Mouse (Mus musculus): ENCODE data around the gene Dpp6. TPM values are rescaled to one million over a fixed set of nuclear protein-coding genes. Genes with fewer than 3 reads are reported as not detected.

Gene Dpp6
- polyA plus RNA-seq, 1 experiment from 2014 or later = 0.17 TPM

GRCm38 (mm10) chr5:27122944-27123343 lies 305.9 kb downstream of the Dpp6 start:
- no peak for ATAC-seq (ENCODE audit: low read depth)

DNA sequence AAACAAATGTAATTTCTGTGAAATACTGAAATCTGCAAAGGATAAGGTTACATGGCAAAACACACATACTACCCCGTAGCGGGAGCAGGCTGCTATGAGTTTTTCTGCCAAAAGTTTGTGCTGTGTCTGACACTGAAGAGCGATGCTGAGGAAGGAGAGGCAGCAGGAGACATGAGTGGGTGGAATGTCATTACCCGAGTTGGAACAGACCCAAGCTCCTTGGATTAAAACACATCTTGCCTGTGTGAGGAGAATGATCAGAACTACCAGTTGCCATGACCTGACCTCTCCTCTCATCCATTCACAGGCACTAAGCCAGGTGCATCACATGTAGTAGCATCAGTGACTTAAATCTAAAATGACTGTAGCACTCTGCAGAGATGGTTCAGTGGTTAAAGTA lies 309.0 kb downstream of the Dpp6 start:
- no peak overlapping the region for H3K4me3 ChIP-seq (ENCODE audit: low read depth, low read length)
- no peak overlapping the region for H3K27ac ChIP-seq (ENCODE audit: low read length)
- no peak overlapping the region for H3K9ac ChIP-seq (ENCODE audit: low read depth, low read length)
- 65% methylated on average over 4 of the region's 4 CpGs for WGBS (ENCODE audit: insufficient replicate concordance)
- no peak for ATAC-seq (ENCODE audit: low read depth)
- H3K9me3 ChIP-seq (replicated peaks; ENCODE audit: control insufficient read depth, low read length) = no peaks in the 10 kb centered on the region
- no peaks in the 10 kb centered on the region for H3K27me3 ChIP-seq (ENCODE audit: control insufficient read depth, insufficient read depth, low read depth, low read length)
- H3K36me3 ChIP-seq (ENCODE audit: control insufficient read depth, insufficient read depth) = no peaks in the 10 kb centered on the region
- no peak overlapping the region for H3K4me2 ChIP-seq (ENCODE audit: low read depth, low read length)
- no peaks in the 10 kb centered on the region for H3K4me1 ChIP-seq (ENCODE audit: control insufficient read depth, low read depth, low read length)

More at GRCm38 (mm10) chr5:27122944-27123343, 305.9 kb downstream of the Dpp6 start:
- Histone ChIP-seq H3K9me3 (replicated peaks; ENCODE audit: control insufficient read depth, low read length) (no peaks in the 10 kb centered on the region), H3K27ac (ENCODE audit: low read length) (no peak overlapping the region), H3K9ac (ENCODE audit: low read depth, low read length) (no peak overlapping the region), H3K4me2 (ENCODE audit: low read depth, low read length) (no peak overlapping the region), H3K27me3 (ENCODE audit: control insufficient read depth, insufficient read depth, low read depth, low read length) (no peaks in the 10 kb centered on the region), H3K4me3 (ENCODE audit: low read depth, low read length) (no peak overlapping the region), H3K4me1 (ENCODE audit: control insufficient read depth, low read depth, low read length) (no peaks in the 10 kb centered on the region), H3K36me3 (ENCODE audit: control insufficient read depth, insufficient read depth) (no peaks in the 10 kb centered on the region)
- 56% methylated on average over 2 of the region's 2 CpGs for WGBS (ENCODE audit: insufficient replicate concordance)

GRCm38 (mm10) chr5:27133196-27133595 lies 316.2 kb downstream of the Dpp6 start:
- H3K27me3 ChIP-seq (ENCODE audit: control insufficient read depth, insufficient read depth, low read depth, low read length) = no peaks in the 10 kb centered on the region
- no peaks in the 10 kb centered on the region for H3K4me1 ChIP-seq (ENCODE audit: control insufficient read depth, low read depth, low read length)
- 42% methylated on average over 3 of the region's 3 CpGs for WGBS (ENCODE audit: insufficient replicate concordance)
- ATAC-seq (ENCODE audit: low read depth) = no peak
- H3K27ac ChIP-seq (ENCODE audit: low read length) = no peak overlapping the region
- no peak overlapping the region for H3K9ac ChIP-seq (ENCODE audit: low read depth, low read length)
- no peaks in the 10 kb centered on the region for H3K9me3 ChIP-seq (replicated peaks; ENCODE audit: control insufficient read depth, low read length)
- H3K4me2 ChIP-seq (ENCODE audit: low read depth, low read length) = no peak overlapping the region
- no peaks in the 10 kb centered on the region for H3K36me3 ChIP-seq (ENCODE audit: control insufficient read depth, insufficient read depth)
- no peak overlapping the region for H3K4me3 ChIP-seq (ENCODE audit: low read depth, low read length)

DNA sequence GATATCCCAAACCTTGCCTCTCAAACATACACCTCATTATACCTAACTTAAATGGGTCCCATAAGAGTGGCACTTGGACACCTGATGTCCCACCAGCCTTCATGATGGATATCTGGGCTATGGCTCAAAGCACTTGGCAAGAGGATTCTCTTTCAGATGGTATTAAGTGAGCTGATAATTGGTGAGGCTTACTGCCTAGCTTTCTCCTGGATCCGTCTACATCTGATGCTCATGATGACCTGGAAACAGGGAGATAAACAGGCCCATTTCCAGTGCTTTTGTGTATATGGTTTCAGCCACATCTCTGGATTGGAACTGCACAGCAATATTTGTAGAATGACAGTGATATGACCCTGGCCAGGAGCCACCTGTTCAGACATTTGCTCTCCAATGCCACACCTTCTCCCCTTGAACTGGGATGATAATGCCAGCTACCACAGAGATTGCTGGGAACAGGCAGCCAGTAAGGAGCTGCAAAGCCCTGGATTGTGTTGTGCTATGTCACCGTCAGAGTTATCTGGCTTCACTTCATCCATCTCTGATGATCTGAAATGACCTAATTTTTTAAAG lies 317.5 kb downstream of the Dpp6 start:
- Histone ChIP-seq H3K9me3 (replicated peaks; ENCODE audit: control insufficient read depth, low read length) (no peaks in the 10 kb centered on the region), H3K27me3 (ENCODE audit: control insufficient read depth, insufficient read depth, low read depth, low read length) (no peaks in the 10 kb centered on the region), H3K4me3 (ENCODE audit: low read depth, low read length) (no peak overlapping the region), H3K9ac (ENCODE audit: low read depth, low read length) (no peak overlapping the region), H3K36me3 (ENCODE audit: control insufficient read depth, insufficient read depth) (no peaks in the 10 kb centered on the region), H3K4me2 (ENCODE audit: low read depth, low read length) (no peak overlapping the region), H3K27ac (ENCODE audit: low read length) (no peak overlapping the region), H3K4me1 (ENCODE audit: control insufficient read depth, low read depth, low read length) (no peaks in the 10 kb centered on the region)
- no peak for ATAC-seq (ENCODE audit: low read depth)
- 41% methylated on average over 2 of the region's 2 CpGs for WGBS (ENCODE audit: insufficient replicate concordance)

GRCm38 (mm10) chr5:27147397-27147945 lies 330.5 kb downstream of the Dpp6 start:
- Histone ChIP-seq H3K4me2 (ENCODE audit: low read depth, low read length) (no peak overlapping the region), H3K9ac (ENCODE audit: low read depth, low read length) (no peak overlapping the region), H3K4me1 (ENCODE audit: control insufficient read depth, low read depth, low read length) (no peaks in the 10 kb centered on the region), H3K27me3 (ENCODE audit: control insufficient read depth, insufficient read depth, low read depth, low read length) (no peaks in the 10 kb centered on the region), H3K27ac (ENCODE audit: low read length) (no peak overlapping the region), H3K9me3 (replicated peaks; ENCODE audit: control insufficient read depth, low read length) (no peaks in the 10 kb centered on the region), H3K36me3 (ENCODE audit: control insufficient read depth, insufficient read depth) (no peaks in the 10 kb centered on the region), H3K4me3 (ENCODE audit: low read depth, low read length) (no peak overlapping the region)
- 67% methylated on average over 6 of the region's 6 CpGs for WGBS (ENCODE audit: insufficient replicate concordance)
- ATAC-seq (ENCODE audit: low read depth) = no peak

- Histone ChIP-seq H3K9ac (ENCODE audit: low read depth, low read length) (no peak overlapping the region), H3K9me3 (replicated peaks; ENCODE audit: control insufficient read depth, low read length) (no peaks in the 10 kb centered on the region), H3K27ac (ENCODE audit: low read length) (no peak overlapping the region), H3K4me3 (ENCODE audit: low read depth, low read length) (no peak overlapping the region), H3K36me3 (ENCODE audit: control insufficient read depth, insufficient read depth) (no peaks in the 10 kb centered on the region), H3K4me2 (ENCODE audit: low read depth, low read length) (no peak overlapping the region), H3K27me3 (ENCODE audit: control insufficient read depth, insufficient read depth, low read depth, low read length) (no peaks in the 10 kb centered on the region), H3K4me1 (ENCODE audit: control insufficient read depth, low read depth, low read length) (no peaks in the 10 kb centered on the region)
- WGBS (ENCODE audit: insufficient replicate concordance) = 38% methylated on average over 1 of the region's 1 CpGs
- ATAC-seq (ENCODE audit: low read depth) = no peak
Observed at GRCm38 (mm10) chr5:27151017-27151416, 334.0 kb downstream of the Dpp6 start.

DNA sequence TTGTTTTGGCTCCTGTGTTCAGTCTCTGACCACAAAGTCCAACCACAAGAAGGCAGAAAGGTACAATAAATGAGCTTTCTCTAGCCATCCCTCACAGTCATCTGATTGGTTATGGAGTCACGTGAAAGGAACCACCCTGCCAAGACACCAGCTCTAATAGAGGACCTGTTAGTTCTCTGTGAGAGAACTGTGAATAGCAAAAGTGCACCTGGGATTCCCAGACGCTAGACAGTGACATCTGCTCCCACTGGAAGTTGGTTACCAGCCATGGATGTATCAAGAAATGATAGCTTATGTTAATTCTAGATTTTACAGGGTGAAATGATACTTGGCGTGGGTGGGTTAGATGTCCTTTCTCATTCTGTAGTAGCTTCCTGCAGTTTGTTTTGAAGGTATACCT lies 338.7 kb downstream of the Dpp6 start:
- no peak overlapping the region for H3K4me2 ChIP-seq (ENCODE audit: low read depth, low read length)
- WGBS (ENCODE audit: insufficient replicate concordance) = 38% methylated on average over 3 of the region's 3 CpGs
- H3K9me3 ChIP-seq (replicated peaks; ENCODE audit: control insufficient read depth, low read length) = no peaks in the 10 kb centered on the region
- no peak for ATAC-seq (ENCODE audit: low read depth)
- no peaks in the 10 kb centered on the region for H3K36me3 ChIP-seq (ENCODE audit: control insufficient read depth, insufficient read depth)
- H3K4me3 ChIP-seq (ENCODE audit: low read depth, low read length) = no peak overlapping the region
- H3K27ac ChIP-seq (ENCODE audit: low read length) = no peak overlapping the region
- no peaks in the 10 kb centered on the region for H3K4me1 ChIP-seq (ENCODE audit: control insufficient read depth, low read depth, low read length)
- no peaks in the 10 kb centered on the region for H3K27me3 ChIP-seq (ENCODE audit: control insufficient read depth, insufficient read depth, low read depth, low read length)
- H3K9ac ChIP-seq (ENCODE audit: low read depth, low read length) = no peak overlapping the region

DNA sequence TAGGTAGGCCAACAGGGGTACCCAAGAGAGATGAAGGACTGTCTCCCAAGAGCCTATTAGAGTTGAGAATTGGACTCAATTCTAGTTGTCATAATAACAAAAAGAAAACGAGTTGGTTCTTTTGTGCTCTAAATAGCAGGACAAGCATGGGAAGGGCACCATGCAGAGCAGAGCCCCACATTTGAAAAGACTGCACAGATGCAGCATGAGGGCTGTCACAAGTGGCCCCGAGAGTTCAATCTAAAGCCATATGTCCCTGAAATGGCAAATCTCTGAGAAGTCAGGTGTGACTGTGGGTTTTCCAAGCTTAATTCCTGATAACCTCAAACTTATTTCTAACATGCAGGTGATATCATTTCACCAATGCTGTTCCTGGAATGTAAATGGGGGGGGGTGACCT lies 339.4 kb downstream of the Dpp6 start:
- no peaks in the 10 kb centered on the region for H3K9me3 ChIP-seq (replicated peaks; ENCODE audit: control insufficient read depth, low read length)
- no peak for ATAC-seq (ENCODE audit: low read depth)
- H3K27ac ChIP-seq (ENCODE audit: low read length) = no peak overlapping the region
- no peaks in the 10 kb centered on the region for H3K27me3 ChIP-seq (ENCODE audit: control insufficient read depth, insufficient read depth, low read depth, low read length)
- no peaks in the 10 kb centered on the region for H3K4me1 ChIP-seq (ENCODE audit: control insufficient read depth, low read depth, low read length)
- 43% methylated on average over 2 of the region's 2 CpGs for WGBS (ENCODE audit: insufficient replicate concordance)
- no peak overlapping the region for H3K9ac ChIP-seq (ENCODE audit: low read depth, low read length)
- H3K4me3 ChIP-seq (ENCODE audit: low read depth, low read length) = no peak overlapping the region
- H3K36me3 ChIP-seq (ENCODE audit: control insufficient read depth, insufficient read depth) = no peaks in the 10 kb centered on the region
- H3K4me2 ChIP-seq (ENCODE audit: low read depth, low read length) = no peak overlapping the region

DNA sequence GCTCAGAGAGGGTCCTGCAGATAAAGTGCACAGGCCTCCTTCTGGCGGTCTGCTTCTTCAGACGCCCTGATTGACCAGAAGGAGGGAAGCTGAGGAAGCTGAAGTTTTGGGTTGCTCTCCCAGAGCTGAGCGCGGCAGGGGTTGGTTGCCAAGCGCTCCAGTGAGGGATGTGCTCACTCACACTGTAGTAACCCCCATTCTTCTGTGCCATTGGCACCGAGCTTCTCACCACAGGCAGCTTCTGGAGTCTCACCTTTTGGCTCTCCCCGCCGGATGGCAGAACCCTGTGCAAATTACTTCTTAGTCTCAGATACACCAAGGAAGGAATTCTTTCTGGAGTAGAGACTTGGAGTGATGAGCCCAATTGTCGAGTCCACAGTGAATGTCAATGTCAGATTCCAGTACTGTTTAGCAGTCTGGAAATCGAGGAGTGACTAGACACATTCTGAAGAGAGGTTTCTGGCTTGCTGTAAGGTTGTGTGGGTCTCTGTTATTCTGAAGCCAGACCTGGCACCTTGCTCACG lies 344.2 kb downstream of the Dpp6 start:
- no peak overlapping the region for H3K4me3 ChIP-seq (ENCODE audit: low read depth, low read length)
- WGBS (ENCODE audit: insufficient replicate concordance) = 54% methylated on average over 11 of the region's 11 CpGs

More for the DNA sequence above, 344.2 kb downstream of the Dpp6 start:
- H3K4me2 ChIP-seq (ENCODE audit: low read depth, low read length) = no peak overlapping the region
- no peaks in the 10 kb centered on the region for H3K9me3 ChIP-seq (replicated peaks; ENCODE audit: control insufficient read depth, low read length)
- no peaks in the 10 kb centered on the region for H3K27me3 ChIP-seq (ENCODE audit: control insufficient read depth, insufficient read depth, low read depth, low read length)
- H3K4me1 ChIP-seq (ENCODE audit: control insufficient read depth, low read depth, low read length) = no peaks in the 10 kb centered on the region
- no peak overlapping the region for H3K27ac ChIP-seq (ENCODE audit: low read length)
- no peaks in the 10 kb centered on the region for H3K36me3 ChIP-seq (ENCODE audit: control insufficient read depth, insufficient read depth)
- no peak overlapping the region for H3K9ac ChIP-seq (ENCODE audit: low read depth, low read length)
- ATAC-seq (ENCODE audit: low read depth) = no peak

Measured in liver, embryonic 16.5 days (tissue).